Mouse (Mus musculus) lung, adult 2 months (tissue): ENCODE data around the gene Vgll4.

Experiments
- CTCF ChIP-seq: fragments of 200-500 bp; IDR thresholded peaks from 2 replicates; pipeline ENCODE4 v1.5.1; 2011; ENCODE audit warnings: mild to moderate bottlenecking, low read length, control low read depth; ENCODE audit not compliant: insufficient read depth
- POLR2A ChIP-seq: fragments of 200-500 bp; IDR thresholded peaks from 2 replicates; pipeline ENCODE4 v1.6.1; 2011; ENCODE audit warnings: low read depth, mild to moderate bottlenecking, control low read depth, low read length, borderline replicate concordance; ENCODE audit errors: extremely low read depth

DNA sequence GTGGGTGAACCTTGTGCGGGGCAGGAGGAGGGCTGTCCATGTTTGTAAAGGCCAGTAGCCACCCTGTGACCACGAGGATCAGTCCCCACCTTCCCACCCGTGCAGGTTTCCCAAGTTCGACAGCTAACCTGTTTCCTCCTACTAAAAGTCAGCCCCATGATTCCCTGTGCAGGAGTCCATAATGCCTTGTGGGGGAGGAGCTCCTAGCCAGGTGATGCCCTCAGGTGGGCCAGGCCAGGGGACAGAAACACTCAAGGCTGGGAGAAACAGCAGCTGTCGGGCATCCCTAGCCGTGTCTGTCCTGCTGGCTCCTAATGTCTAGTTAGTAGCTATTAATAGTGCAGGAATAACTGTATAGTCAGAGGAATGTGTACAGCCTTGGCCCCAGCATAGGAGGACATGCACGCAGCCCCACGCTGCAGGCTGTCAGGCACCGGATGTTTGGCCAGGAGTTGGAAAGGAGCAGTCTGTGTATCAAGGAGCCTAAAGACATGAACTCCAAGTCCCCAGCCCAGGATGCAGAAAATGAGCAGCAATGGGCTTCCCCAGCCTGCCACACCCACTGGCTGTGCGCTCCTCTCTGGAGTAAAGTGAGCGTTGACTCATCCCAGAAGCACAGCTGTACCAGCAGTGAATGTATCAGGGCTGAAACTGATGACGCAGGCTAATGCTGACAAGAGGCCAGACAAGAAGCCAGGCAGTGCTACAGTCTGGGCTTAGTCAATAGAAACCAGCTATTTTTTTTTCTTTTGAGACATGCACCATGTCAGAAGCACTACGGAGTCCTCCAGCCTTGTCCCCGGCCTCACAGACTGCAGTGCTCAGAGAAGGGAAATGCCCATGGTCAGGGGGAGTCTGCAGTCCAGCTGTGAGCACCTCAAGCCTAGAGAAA lies 108.9 kb downstream of the Vgll4 start:
- TF ChIP-seq POLR2A (no peak), CTCF (no peak)
